Mouse (Mus musculus) stomach, postnatal 0 days (tissue): ENCODE results near the gene Prss50. TPM values are rescaled to one million over a fixed set of nuclear protein-coding genes. Genes with fewer than 3 reads are reported as not detected.

Experiments
- ATAC-seq: fragments of 200-750 bp; cut with Nextera tagmentation; 2 replicates; pipeline ENCODE4 v1.8.0; 2017; ENCODE audit not compliant: low FRiP score, low TSS enrichment
- DNase-seq: peaks from one replicate; pipeline ENCODE4 v3.0.0-alpha.2; 2016; ENCODE audit warnings: low spot score
- H3K27ac ChIP-seq: fragments of 300-500 bp; sonication (generic); replicated peaks from 2 replicates; pipeline ENCODE4 v1.5.1; 2014; ENCODE audit warnings: mild to moderate bottlenecking, control low read depth
- H3K27me3 ChIP-seq: fragments of 300-500 bp; sonication (generic); 2 replicates; pipeline ENCODE4 v1.6.1; 2014; ENCODE audit warnings: low read length; ENCODE audit not compliant: control insufficient read depth, insufficient read depth
- H3K36me3 ChIP-seq: fragments of 300-500 bp; sonication (generic); 2 replicates; pipeline ENCODE4 v1.6.1; 2014; ENCODE audit warnings: low read length, mixed read lengths; ENCODE audit not compliant: control insufficient read depth, insufficient read depth
- H3K4me1 ChIP-seq: fragments of 300-500 bp; sonication (generic); replicated peaks from 2 replicates; pipeline ENCODE4 v1.6.1; 2014; ENCODE audit warnings: antibody characterized with exemption; ENCODE audit not compliant: control insufficient read depth, insufficient read depth
- H3K4me2 ChIP-seq: fragments of 300-500 bp; sonication (generic); replicated peaks from 2 replicates; pipeline ENCODE4 v1.6.1; 2014; ENCODE audit warnings: low read depth, mild to moderate bottlenecking, control low read depth, moderate library complexity
- H3K4me3 ChIP-seq: fragments of 300-500 bp; sonication (generic); 2 replicates; pipeline ENCODE4 v1.5.1; 2014; ENCODE audit warnings: low read depth, low read length, control low read depth
- H3K9ac ChIP-seq: fragments of 300-500 bp; sonication (generic); 2 replicates; pipeline ENCODE4 v1.6.1; 2014; ENCODE audit warnings: mild to moderate bottlenecking, low read length, control low read depth, mixed read lengths
- H3K9me3 ChIP-seq: fragments of 300-500 bp; sonication (generic); 2 replicates; pipeline ENCODE4 v1.6.1; 2016; ENCODE audit warnings: low read length; ENCODE audit not compliant: control insufficient read depth
- CTCF ChIP-seq: IDR thresholded peaks from 2 replicates; pipeline ENCODE4 v1.5.1; 2016; ENCODE audit warnings: antibody characterized with exemption, low read depth, mild to moderate bottlenecking, moderate library complexity
- EP300 ChIP-seq: optimal IDR thresholded peaks from 2 replicates; pipeline ENCODE3; 2016; ENCODE audit warnings: antibody characterized with exemption
- WGBS: fragments of 180-500 bp; shearing (Covaris S2); extraction: QIAGEN DNeasy Blood & Tissue Kit; methylation state at CpG from one replicate; pipeline ENCODE4 v1.1.7; 2014; 5-methylcytosine and 5-hydroxymethylcytosine counted together
- polyA plus RNA-seq: library from polyadenylated mRNA; unstranded; fragments of >200 nt; fragmentation: Nextera tagmentation; extraction: Ambion mirVana; gene quantifications from 2 replicates; pipeline ENCODE4 v1.2.1, GENCODE M21; 2015

Gene Prss50
- polyA plus RNA-seq, 1 experiment from 2014 or later: 0.10 TPM

GRCm38 (mm10) chr9:110858523-110858922 is 756 bp downstream of the Prss50 start:
- no peak for DNase-seq
- Histone ChIP-seq H3K27ac (no peak overlapping the region), H3K36me3 (no peaks in the 10 kb centered on the region), H3K4me3 (no peak overlapping the region), H3K4me1 (no peaks in the 10 kb centered on the region), H3K9me3 (no peaks in the 10 kb centered on the region), H3K4me2 (no peak overlapping the region), H3K27me3 (no peaks in the 10 kb centered on the region), H3K9ac (no peak overlapping the region)
- ATAC-seq: no peak
- WGBS: 59% methylated on average over 5 of the region's 5 CpGs
- no peak for TF ChIP-seq EP300
- no peak for TF ChIP-seq CTCF

GRCm38 (mm10) chr9:110858967-110859596 is 1.3 kb downstream of the Prss50 start:
- Histone ChIP-seq H3K27ac (no peak overlapping the region), H3K4me3 (no peak overlapping the region), H3K4me1 (no peaks in the 10 kb centered on the region), H3K27me3 (no peaks in the 10 kb centered on the region), H3K4me2 (no peak overlapping the region), H3K36me3 (no peaks in the 10 kb centered on the region), H3K9me3 (no peaks in the 10 kb centered on the region), H3K9ac (no peak overlapping the region)
- DNase-seq (no peak), ATAC-seq (no peak)
- TF ChIP-seq EP300 (no peak), CTCF (no peak)
- 71% methylated on average over 5 of the region's 5 CpGs for WGBS

GRCm38 (mm10) chr9:110871030-110871429 is 13.3 kb downstream of the Prss50 start:
- TF ChIP-seq CTCF: peak; percentile 85
- no peak for TF ChIP-seq EP300
- DNase-seq: peak; percentile 61

GRCm38 (mm10) chr9:110873681-110874659 is 16.2 kb downstream of the Prss50 start:
- Histone ChIP-seq H3K4me1 (peaks cover 5% of the 10 kb centered on the region), H3K27ac (no peak overlapping the region), H3K4me3 (peak overlapping the region; percentile 22), H3K9ac (no peak overlapping the region), H3K27me3 (no peaks in the 10 kb centered on the region), H3K4me2 (peak overlapping the region; percentile 45), H3K36me3 (no peaks in the 10 kb centered on the region), H3K9me3 (no peaks in the 10 kb centered on the region)
- 11% methylated on average over 34 of the region's 40 CpGs for WGBS
- TF ChIP-seq CTCF: peak; percentile 35
- TF ChIP-seq EP300: no peak
- ATAC-seq (peak; percentile 14; the same call in 1 of the 2 replicates), DNase-seq (peak; percentile 32)

More at GRCm38 (mm10) chr9:110871030-110871429, 13.3 kb downstream of the Prss50 start:
- no peaks in the 10 kb centered on the region for H3K36me3 ChIP-seq
- H3K4me3 ChIP-seq: no peak overlapping the region
- peak; percentile 19; the same call in 1 of the 2 replicates for ATAC-seq
- H3K9ac ChIP-seq: no peak overlapping the region
- no peak overlapping the region for H3K4me2 ChIP-seq
- no peaks in the 10 kb centered on the region for H3K9me3 ChIP-seq
- H3K27ac ChIP-seq: no peak overlapping the region
- H3K4me1 ChIP-seq: no peaks in the 10 kb centered on the region; the same call in none of the 2 replicates
- 26% methylated on average over 7 of the region's 7 CpGs for WGBS
- H3K27me3 ChIP-seq: no peaks in the 10 kb centered on the region

GRCm38 (mm10) chr9:110874660-110875191 is 17.0 kb downstream of the Prss50 start:
- peaks cover 5% of the 10 kb centered on the region for H3K4me1 ChIP-seq
- no peak overlapping the region for H3K4me3 ChIP-seq
- no peaks in the 10 kb centered on the region for H3K9me3 ChIP-seq
- no peak for DNase-seq
- ATAC-seq: no peak
- TF ChIP-seq CTCF (no peak), EP300 (no peak)
- no peak overlapping the region for H3K27ac ChIP-seq
- no peaks in the 10 kb centered on the region for H3K36me3 ChIP-seq
- no peak overlapping the region for H3K4me2 ChIP-seq
- H3K27me3 ChIP-seq: no peaks in the 10 kb centered on the region
- WGBS: 34% methylated on average over 3 of the region's 3 CpGs
- H3K9ac ChIP-seq: no peak overlapping the region

- Histone ChIP-seq H3K9me3 (no peaks in the 10 kb centered on the region), H3K36me3 (no peaks in the 10 kb centered on the region), H3K27me3 (no peaks in the 10 kb centered on the region), H3K9ac (no peak overlapping the region), H3K4me2 (no peak overlapping the region), H3K27ac (no peak overlapping the region), H3K4me1 (peaks cover 5% of the 10 kb centered on the region), H3K4me3 (no peak overlapping the region)
- WGBS: 34% methylated on average over 6 of the region's 6 CpGs
- ATAC-seq: no peak
- TF ChIP-seq CTCF (no peak), EP300 (no peak)
- DNase-seq: no peak
Observed at GRCm38 (mm10) chr9:110875288-110875695, 17.5 kb downstream of the Prss50 start.
